Mouse (Mus musculus): ENCODE data around the gene Kcnmb4. TPM values are rescaled to one million over a fixed set of nuclear protein-coding genes. Genes with fewer than 3 reads are reported as not detected.
A peak's percentile ranks its signal among the peaks of the same experiment; 100 is the strongest.

Gene Kcnmb4
- polyA plus RNA-seq, 1 experiment from 2014 or later, result 13.4 TPM

GRCm38 (mm10) chr10:116386391-116386885 lies 87.2 kb downstream of the Kcnmb4 start:
- 53% methylated on average over 7 of the region's 7 CpGs for WGBS
- peaks cover 23% of the 10 kb centered on the region; the same call in 1 of the 2 replicates for H3K4me1 ChIP-seq
- H3K27me3 ChIP-seq (ENCODE audit: low read depth, poor library complexity, severe bottlenecking), result no peaks in the 10 kb centered on the region

DNA sequence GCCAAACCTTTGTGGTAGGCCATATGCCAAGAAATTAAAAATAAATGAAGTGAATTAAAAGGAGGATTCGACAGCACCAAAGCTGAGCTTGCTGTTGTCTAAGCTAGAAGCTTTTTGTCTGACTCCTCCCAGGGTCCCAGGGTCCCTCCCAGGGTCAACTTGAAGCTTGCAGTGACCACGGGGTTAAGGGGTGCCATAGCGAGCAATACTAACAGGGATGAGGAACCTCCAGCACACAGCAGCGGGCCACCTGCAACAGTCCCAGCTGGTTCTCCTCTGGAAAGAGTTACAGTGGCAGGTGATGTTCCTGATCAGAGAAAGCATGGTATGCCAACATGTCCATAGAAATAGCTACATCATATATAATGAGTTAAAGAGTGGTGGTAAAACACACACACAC lies 89.3 kb downstream of the Kcnmb4 start:
- Histone ChIP-seq H3K4me3 (no peak overlapping the region), H3K9me3 (replicated peaks) (no peaks in the 10 kb centered on the region), H3K27me3 (ENCODE audit: low read depth, poor library complexity, severe bottlenecking) (no peaks in the 10 kb centered on the region), H3K36me3 (no peaks in the 10 kb centered on the region), H3K27ac (no peak overlapping the region), H3K4me1 (peaks cover 27% of the 10 kb centered on the region; the same call in 1 of the 2 replicates)
- WGBS, result 85% methylated on average over 4 of the region's 4 CpGs
- DNase-seq (ENCODE audit: low spot score), result no peak

More at GRCm38 (mm10) chr10:116386391-116386885, 87.2 kb downstream of the Kcnmb4 start:
- DNase-seq (ENCODE audit: low spot score), result no peak
- no peaks in the 10 kb centered on the region for H3K9me3 ChIP-seq (replicated peaks)
- H3K27ac ChIP-seq, result no peak overlapping the region
- no peaks in the 10 kb centered on the region for H3K36me3 ChIP-seq
- H3K4me3 ChIP-seq, result no peak overlapping the region

DNA sequence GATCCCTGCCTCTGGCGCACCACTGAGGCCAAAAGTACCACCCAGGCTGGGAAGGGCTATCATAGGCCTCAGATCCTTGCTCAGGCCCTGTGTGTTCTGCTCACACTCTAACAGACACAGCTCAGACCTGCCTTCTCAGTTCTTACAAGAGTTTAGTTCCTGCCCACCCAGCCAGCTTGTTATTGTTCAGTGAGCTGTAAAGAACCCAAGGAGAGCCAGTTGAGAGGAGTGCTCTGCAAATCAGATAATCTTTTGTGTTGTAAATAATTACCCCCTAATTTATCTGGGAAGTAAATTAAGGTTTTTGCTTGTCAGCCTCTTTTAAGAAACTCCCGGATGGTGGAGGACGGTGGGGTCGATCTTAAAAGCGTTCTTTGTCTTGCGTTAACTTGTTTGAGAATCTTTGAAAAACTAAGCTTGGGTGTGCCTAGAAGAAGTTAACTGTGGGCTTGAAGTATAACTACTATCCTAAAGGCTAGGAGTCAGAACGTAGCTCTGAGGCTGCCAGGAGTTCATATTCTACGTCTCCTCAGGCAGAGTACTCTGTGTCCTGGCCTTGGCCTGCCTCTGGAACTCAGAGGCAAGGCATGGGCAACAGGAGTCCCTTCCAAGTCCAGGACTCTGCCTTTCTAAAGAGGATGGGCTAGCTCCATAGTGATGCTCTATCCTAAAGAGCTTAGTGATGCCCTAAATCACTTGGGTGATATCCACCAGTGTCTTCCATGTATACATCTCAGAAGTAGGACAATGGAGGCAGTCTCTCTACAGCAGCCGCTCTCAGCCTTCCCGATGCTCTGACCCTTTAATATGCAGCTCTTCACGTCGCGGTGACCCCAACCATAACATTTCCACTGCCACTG lies 90.6 kb downstream of the Kcnmb4 start:
- WGBS, result 72% methylated on average over 13 of the region's 13 CpGs
- no peak for DNase-seq (ENCODE audit: low spot score)
- H3K36me3 ChIP-seq, result no peaks in the 10 kb centered on the region
- peaks cover 27% of the 10 kb centered on the region; the same call in 1 of the 2 replicates for H3K4me1 ChIP-seq
- H3K27me3 ChIP-seq (ENCODE audit: low read depth, poor library complexity, severe bottlenecking), result no peaks in the 10 kb centered on the region
- H3K9me3 ChIP-seq (replicated peaks), result no peaks in the 10 kb centered on the region
- H3K27ac ChIP-seq, result no peak overlapping the region; the same call in 1 of the 2 replicates
- no peak overlapping the region for H3K4me3 ChIP-seq

- no peaks in the 10 kb centered on the region for H3K9me3 ChIP-seq (replicated peaks)
- H3K27me3 ChIP-seq (ENCODE audit: low read depth, poor library complexity, severe bottlenecking), result no peaks in the 10 kb centered on the region
- DNase-seq (ENCODE audit: low spot score), result no peak
- no peak overlapping the region for H3K27ac ChIP-seq
- 0 out of 2 replicates have a peak, but pooled peaks cover 6% of the 10 kb centered on the region for H3K4me1 ChIP-seq
- WGBS, result 94% methylated on average over 4 of the region's 4 CpGs
- H3K4me3 ChIP-seq, result no peak overlapping the region
- no peaks in the 10 kb centered on the region for H3K36me3 ChIP-seq
These were observed 96.8 kb downstream of the Kcnmb4 start for GRCm38 (mm10) chr10:116376853-116377252.

DNA sequence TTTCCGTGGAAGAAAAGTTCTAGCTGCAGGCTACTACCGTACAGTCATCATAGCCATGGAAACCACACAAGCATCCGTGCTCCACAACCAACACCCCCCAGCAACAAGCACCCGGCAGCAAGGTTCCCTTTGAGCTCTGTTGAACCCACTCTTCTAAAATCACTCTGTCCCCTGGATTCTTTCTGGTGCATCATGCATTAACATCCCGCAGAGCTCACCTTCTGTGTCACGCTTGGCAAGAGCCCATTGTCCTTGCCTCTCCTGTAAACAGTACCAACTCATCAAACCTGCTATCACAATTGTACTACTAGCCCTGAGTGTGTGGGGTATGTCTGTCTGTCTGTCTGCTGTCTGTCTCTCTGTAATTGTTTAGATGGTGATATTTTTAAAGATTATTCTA lies 99.6 kb downstream of the Kcnmb4 start:
- Histone ChIP-seq H3K27ac (no peak overlapping the region), H3K4me1 (peaks cover 19% of the 10 kb centered on the region), H3K36me3 (no peaks in the 10 kb centered on the region), H3K9me3 (replicated peaks) (no peaks in the 10 kb centered on the region), H3K27me3 (ENCODE audit: low read depth, poor library complexity, severe bottlenecking) (no peaks in the 10 kb centered on the region), H3K4me3 (no peak overlapping the region)
- no peak for DNase-seq (ENCODE audit: low spot score)
- WGBS, result 94% methylated on average over 6 of the region's 6 CpGs

DNA sequence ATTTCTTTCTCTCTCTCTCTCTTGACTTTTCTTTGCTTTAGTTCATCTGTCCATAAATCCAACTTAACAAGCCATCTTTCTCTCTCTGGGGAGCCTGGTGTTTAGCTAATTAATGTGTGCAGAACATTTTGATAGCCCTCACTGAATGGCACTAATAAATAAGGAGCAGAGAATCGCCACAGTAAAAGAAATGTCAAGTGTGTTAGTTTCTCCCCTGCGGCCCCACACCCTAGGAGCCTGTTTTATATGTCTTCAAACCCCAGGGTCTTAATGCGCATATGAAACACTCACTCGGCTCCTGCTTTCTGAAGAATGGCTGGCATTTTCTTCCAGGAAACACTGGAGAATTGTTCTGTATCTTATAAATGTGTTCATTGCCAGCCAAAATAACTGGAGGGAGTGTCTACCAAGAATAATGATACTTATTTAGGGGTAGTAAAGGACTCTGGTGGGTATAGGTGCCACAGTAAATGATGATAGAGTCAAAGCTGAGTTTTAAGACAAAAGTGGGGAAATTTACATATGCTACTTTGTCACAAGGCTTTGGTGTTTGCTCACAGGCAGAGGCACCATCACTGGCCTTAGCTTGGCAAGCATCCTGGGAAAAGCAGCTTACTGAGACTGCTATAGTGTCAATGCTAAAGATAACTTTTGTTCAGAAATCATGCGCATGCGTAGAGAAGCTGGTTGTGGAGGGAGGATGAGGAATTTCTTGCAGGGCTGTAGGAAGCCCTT lies 102.5 kb downstream of the Kcnmb4 start:
- H3K36me3 ChIP-seq, result no peaks in the 10 kb centered on the region
- DNase-seq (ENCODE audit: low spot score), result peak; percentile 49
- H3K27ac ChIP-seq, result peak overlapping the region; percentile 66
- H3K9me3 ChIP-seq (replicated peaks), result no peaks in the 10 kb centered on the region
- no peaks in the 10 kb centered on the region for H3K27me3 ChIP-seq (ENCODE audit: low read depth, poor library complexity, severe bottlenecking)
- H3K4me3 ChIP-seq, result no peak overlapping the region
- peaks cover 17% of the 10 kb centered on the region for H3K4me1 ChIP-seq
- 47% methylated on average over 6 of the region's 6 CpGs for WGBS

Other genes with a start within 250 kb of the Kcnmb4 start
- 2.0 and 2.2 TPM in 2 replicates for gene Ptprb, start 198.4 kb downstream of the Kcnmb4 start, polyA plus RNA-seq (2016; fragmentation: Nextera tagmentation; extraction: Ambion mirVana)
- gene Cnot2, start 107.6 kb upstream of the Kcnmb4 start, polyA plus RNA-seq (2016; fragmentation: Nextera tagmentation; extraction: Ambion mirVana), result 125 and 136 TPM in 2 replicates